Mouse (Mus musculus): ENCODE results near the gene Pilrb2.
A peak's percentile ranks its signal among the peaks of the same experiment; 100 is the strongest.
"Not testable (repeated sequence)": the region's sequence is repeated elsewhere in the genome, so short reads cannot be mapped to it uniquely, and the experiment has no call there.

Pilrb2 gene

GRCm38 (mm10) chr5:137871644-137872380 is at the start of gene Pilrb2:
Pilrb2 (minus strand) TSS chr5:137871815.
- not testable (repeated sequence) for DNase-seq

GRCm38 (mm10) chr5:137915550-137915949 is 43.9 kb upstream of the Pilrb2 start:
- no peak for DNase-seq

- no peak for DNase-seq
These were observed 42.9 kb upstream of the Pilrb2 start for GRCm38 (mm10) chr5:137914508-137914907.

GRCm38 (mm10) chr5:137909564-137910262 is 38.1 kb upstream of the Pilrb2 start:
- no peak for DNase-seq

- DNase-seq, result no peak
These were observed 26.2 kb upstream of the Pilrb2 start for GRCm38 (mm10) chr5:137897812-137898211.

- no peak for DNase-seq
These were observed 21.3 kb upstream of the Pilrb2 start for GRCm38 (mm10) chr5:137892954-137893353.

GRCm38 (mm10) chr5:137887666-137888065 is 16.1 kb upstream of the Pilrb2 start:
- no peak for DNase-seq

GRCm38 (mm10) chr5:137885894-137886293 is 14.3 kb upstream of the Pilrb2 start:
- DNase-seq, result peak; percentile 66

GRCm38 (mm10) chr5:137883345-137883744 is 11.7 kb upstream of the Pilrb2 start:
- DNase-seq, result no peak

- DNase-seq, result no peak
These were observed 11.3 kb upstream of the Pilrb2 start for GRCm38 (mm10) chr5:137882922-137883321.

GRCm38 (mm10) chr5:137877860-137878259 is 6.2 kb upstream of the Pilrb2 start:
- peak; percentile 43 for DNase-seq

- no peak for DNase-seq
These were observed 3.4 kb upstream of the Pilrb2 start for GRCm38 (mm10) chr5:137875054-137875453.

- not testable (repeated sequence) for DNase-seq
These were observed 727 bp upstream of the Pilrb2 start for GRCm38 (mm10) chr5:137872381-137872702.

- not testable (repeated sequence) for DNase-seq
These were observed 3.0 kb downstream of the Pilrb2 start for GRCm38 (mm10) chr5:137868600-137868999.

- DNase-seq, result not testable (repeated sequence)
These were observed 7.6 kb downstream of the Pilrb2 start for GRCm38 (mm10) chr5:137864008-137864407.

GRCm38 (mm10) chr5:137857960-137858710 is 13.5 kb downstream of the Pilrb2 start, which contains the start of gene Pilrb1:
Pilrb1 (minus strand) TSS chr5:137858106.
- DNase-seq, result not testable (repeated sequence)

GRCm38 (mm10) chr5:137856870-137857269 is 14.7 kb downstream of the Pilrb2 start:
- not testable (repeated sequence) for DNase-seq

GRCm38 (mm10) chr5:137854907-137855306 is 16.7 kb downstream of the Pilrb2 start:
- not testable (repeated sequence) for DNase-seq

GRCm38 (mm10) chr5:137850313-137850712 is 21.3 kb downstream of the Pilrb2 start:
- DNase-seq, result not testable (repeated sequence)

- not testable (repeated sequence) for DNase-seq
These were observed 34.5 kb downstream of the Pilrb2 start for GRCm38 (mm10) chr5:137837110-137837509.

- no peak for DNase-seq
These were observed 35.0 kb downstream of the Pilrb2 start for GRCm38 (mm10) chr5:137836611-137837010.

- DNase-seq, result not testable (repeated sequence)
These were observed 35.6 kb downstream of the Pilrb2 start, which contains the start of gene Pilra for GRCm38 (mm10) chr5:137835966-137836520. Pilra (minus strand) TSS chr5:137836281.

GRCm38 (mm10) chr5:137833500-137833899 is 38.1 kb downstream of the Pilrb2 start:
- DNase-seq, result no peak
